Mouse (Mus musculus): ENCODE results near the gene Tent4a.

- TF ChIP-seq CTCF (IDR thresholded peaks at IDR 0.05) = no peak
- TF ChIP-seq EP300 (IDR thresholded peaks at IDR 0.05; ENCODE audit: insufficient read depth, low read depth, low read length) = no peak
- TF ChIP-seq POLR2A (IDR thresholded peaks at IDR 0.05; ENCODE audit: insufficient read depth, low read depth, low read length) = no peak
Observed at GRCm38 (mm10) chr13:69550831-69551230, 16.4 kb upstream of the Tent4a start.

All from heart, adult 2 months (tissue).